Mouse (Mus musculus) liver, embryonic 11.5 days (tissue): Measurements from ENCODE around the gene Stkld1. TPM values are rescaled to one million over a fixed set of nuclear protein-coding genes. Genes with fewer than 3 reads are reported as not detected.

Source experiments
- ATAC-seq: fragments of 200-750 bp; cut with Nextera tagmentation; replicated peaks from 2 replicates; pipeline ENCODE4 v1.8.0; 2017; ENCODE audit warnings: moderate number of reproducible peaks, mild to moderate bottlenecking, moderate TSS enrichment, moderate library complexity; ENCODE audit not compliant: low FRiP score
- DNase-seq: peaks from one replicate; pipeline ENCODE4 v3.0.0-alpha.2; 2017; ENCODE audit warnings: low spot score
- H3K27ac ChIP-seq: fragments of 300-500 bp; sonication (generic); 2 replicates; pipeline ENCODE4 v1.5.1; 2014; ENCODE audit warnings: mild to moderate bottlenecking, low read depth, low read length, control low read depth
- H3K27me3 ChIP-seq: fragments of 300-500 bp; sonication (generic); replicated peaks from 2 replicates; pipeline ENCODE4 v1.6.1; 2014; ENCODE audit warnings: low read length, mixed read lengths; ENCODE audit not compliant: control insufficient read depth, insufficient read depth
- H3K36me3 ChIP-seq: fragments of 300-500 bp; sonication (generic); 2 replicates; pipeline ENCODE4 v1.6.1; 2014; ENCODE audit warnings: mild to moderate bottlenecking, low read length, moderate library complexity, mixed read lengths; ENCODE audit not compliant: control insufficient read depth, insufficient read depth
- H3K4me1 ChIP-seq: fragments of 300-500 bp; sonication (generic); replicated peaks from 2 replicates; pipeline ENCODE4 v1.6.1; 2014; ENCODE audit warnings: low read length, mixed read lengths; ENCODE audit not compliant: control insufficient read depth, insufficient read depth
- H3K4me2 ChIP-seq: fragments of 300-500 bp; sonication (generic); 2 replicates; pipeline ENCODE4 v1.6.1; 2014; ENCODE audit warnings: mild to moderate bottlenecking, control low read depth, moderate library complexity
- H3K4me3 ChIP-seq: fragments of 300-500 bp; sonication (generic); 2 replicates; pipeline ENCODE4 v1.5.1; 2014; ENCODE audit warnings: low read depth, low read length, control low read depth
- H3K9ac ChIP-seq: fragments of 300-500 bp; sonication (generic); 2 replicates; pipeline ENCODE4 v1.6.1; 2014; ENCODE audit warnings: low read depth, low read length, control low read depth
- H3K9me3 ChIP-seq: fragments of 300-500 bp; sonication (generic); 2 replicates; pipeline ENCODE4 v1.6.1; 2016; ENCODE audit warnings: low read length, inconsistent platforms, mixed read lengths; ENCODE audit not compliant: control insufficient read depth
- WGBS: fragments of 180-500 bp; shearing (Covaris S2); extraction: QIAGEN DNeasy Blood & Tissue Kit; methylation state at CpG from one replicate; pipeline ENCODE4 v1.1.7; 2014; 5-methylcytosine and 5-hydroxymethylcytosine counted together
- polyA plus RNA-seq: library from polyadenylated mRNA; unstranded; fragments of >200 nt; fragmentation: Nextera tagmentation; extraction: Ambion mirVana; gene quantifications from 2 replicates; pipeline ENCODE4 v1.2.1, GENCODE M21; 2014

The Stkld1 gene
- polyA plus RNA-seq, 1 experiment from 2014 or later = 0.16 TPM

- no peak overlapping the region for H3K4me2 ChIP-seq
- H3K36me3 ChIP-seq = peaks cover 71% of the 10 kb centered on the region
- no peaks in the 10 kb centered on the region for H3K9me3 ChIP-seq
- H3K9ac ChIP-seq = no peak overlapping the region
- no peaks in the 10 kb centered on the region for H3K27me3 ChIP-seq
- H3K27ac ChIP-seq = no peak overlapping the region
- no peak overlapping the region for H3K4me3 ChIP-seq
- no peak for ATAC-seq
- H3K4me1 ChIP-seq = peaks cover 20% of the 10 kb centered on the region
- no peak for DNase-seq
- WGBS = 86% methylated on average over 6 of the region's 6 CpGs
Observed at GRCm38 (mm10) chr2:26927745-26928476, 5.9 kb upstream of the Stkld1 start.

GRCm38 (mm10) chr2:26930390-26930789, 3.5 kb upstream of the Stkld1 start:
- WGBS = 40% methylated on average over 1 of the region's 1 CpGs
- H3K9ac ChIP-seq = no peak overlapping the region
- no peaks in the 10 kb centered on the region for H3K27me3 ChIP-seq
- ATAC-seq (no peak), DNase-seq (no peak)
- peaks cover 52% of the 10 kb centered on the region for H3K36me3 ChIP-seq
- H3K4me2 ChIP-seq = peak overlapping the region; percentile 20; the same call in 1 of the 2 replicates
- H3K4me3 ChIP-seq = peak overlapping the region; percentile 3; the same call in 1 of the 2 replicates
- peaks cover 32% of the 10 kb centered on the region for H3K4me1 ChIP-seq
- H3K27ac ChIP-seq = no peak overlapping the region
- no peaks in the 10 kb centered on the region for H3K9me3 ChIP-seq

GRCm38 (mm10) chr2:26932473-26933303, 1.2 kb upstream of the Stkld1 start:
- Histone ChIP-seq H3K9me3 (no peaks in the 10 kb centered on the region), H3K36me3 (peaks cover 32% of the 10 kb centered on the region), H3K4me1 (peaks cover 38% of the 10 kb centered on the region), H3K4me3 (peak overlapping the region; percentile 85), H3K4me2 (peak overlapping the region; percentile 75), H3K27me3 (no peaks in the 10 kb centered on the region), H3K9ac (peak overlapping the region; percentile 98), H3K27ac (peak overlapping the region; percentile 82)
- whole genome bisulfite sequencing = 2% methylated on average over 49 of the region's 49 CpGs
- DNase-seq (peak; percentile 56), ATAC-seq (peak; percentile 27)

GRCm38 (mm10) chr2:26935286-26935685, 1.4 kb downstream of the Stkld1 start:
- no peaks in the 10 kb centered on the region for H3K9me3 ChIP-seq
- WGBS = 54% methylated on average over 2 of the region's 2 CpGs
- DNase-seq (no peak), ATAC-seq (no peak)
- no peaks in the 10 kb centered on the region for H3K27me3 ChIP-seq
- peaks cover 32% of the 10 kb centered on the region for H3K4me1 ChIP-seq
- no peak overlapping the region for H3K9ac ChIP-seq
- H3K27ac ChIP-seq = no peak overlapping the region
- no peak overlapping the region for H3K4me2 ChIP-seq
- H3K4me3 ChIP-seq = no peak overlapping the region
- peaks cover 12% of the 10 kb centered on the region; the same call in 1 of the 2 replicates for H3K36me3 ChIP-seq

- no peak overlapping the region for H3K9ac ChIP-seq
- H3K36me3 ChIP-seq = peaks cover 1% of the 10 kb centered on the region; the same call in 1 of the 2 replicates
- no peak overlapping the region for H3K4me3 ChIP-seq
- peaks cover 27% of the 10 kb centered on the region for H3K4me1 ChIP-seq
- H3K27me3 ChIP-seq = no peaks in the 10 kb centered on the region
- ATAC-seq = no peak
- WGBS = 36% methylated on average over 1 of the region's 1 CpGs
- no peak overlapping the region for H3K27ac ChIP-seq
- H3K4me2 ChIP-seq = no peak overlapping the region
- DNase-seq = no peak
- H3K9me3 ChIP-seq = no peaks in the 10 kb centered on the region
Observed at GRCm38 (mm10) chr2:26936425-26936824, 2.6 kb downstream of the Stkld1 start.

- Histone ChIP-seq H3K27ac (no peak overlapping the region), H3K27me3 (no peaks in the 10 kb centered on the region), H3K36me3 (no peaks in the 10 kb centered on the region), H3K4me1 (no peaks in the 10 kb centered on the region; the same call in 1 of the 2 replicates), H3K4me2 (no peak overlapping the region), H3K9me3 (no peaks in the 10 kb centered on the region), H3K4me3 (no peak overlapping the region), H3K9ac (no peak overlapping the region)
- 0 out of 2 replicates have a peak, but pooled peaks have one; percentile 26 for ATAC-seq
- no peak for DNase-seq
- WGBS = 27% methylated on average over 5 of the region's 5 CpGs
Observed at GRCm38 (mm10) chr2:26941539-26941938, 7.7 kb downstream of the Stkld1 start.

GRCm38 (mm10) chr2:26943253-26943652, 9.4 kb downstream of the Stkld1 start:
- H3K27ac ChIP-seq = no peak overlapping the region
- H3K9me3 ChIP-seq = no peaks in the 10 kb centered on the region
- no peaks in the 10 kb centered on the region for H3K4me1 ChIP-seq
- no peaks in the 10 kb centered on the region for H3K36me3 ChIP-seq
- H3K4me2 ChIP-seq = no peak overlapping the region
- H3K9ac ChIP-seq = no peak overlapping the region
- no peak overlapping the region for H3K4me3 ChIP-seq
- no peaks in the 10 kb centered on the region for H3K27me3 ChIP-seq
- no peak for ATAC-seq
- no peak for DNase-seq
- 70% methylated on average over 3 of the region's 3 CpGs for WGBS

GRCm38 (mm10) chr2:26950411-26950810, 16.6 kb downstream of the Stkld1 start:
- Histone ChIP-seq H3K9me3 (no peaks in the 10 kb centered on the region), H3K27ac (no peak overlapping the region), H3K4me1 (no peaks in the 10 kb centered on the region), H3K36me3 (peaks cover 13% of the 10 kb centered on the region), H3K27me3 (no peaks in the 10 kb centered on the region), H3K4me2 (no peak overlapping the region), H3K9ac (no peak overlapping the region), H3K4me3 (no peak overlapping the region)
- no peak for DNase-seq
- ATAC-seq = no peak
- WGBS = 80% methylated on average over 2 of the region's 2 CpGs
